Mouse (Mus musculus) adrenal gland, adult 18-20 months (tissue): ENCODE data around the gene Trim26. TPM values are rescaled to one million over a fixed set of nuclear protein-coding genes. Genes with fewer than 3 reads are reported as not detected.

Experiments
- DNase-seq, 2 experiments: peaks; one replicate each; pipeline ENCODE4 v3.0.0; 2021 to 2022; ENCODE audit warnings: low spot score in 2 of 2
- total RNA-seq, 2 experiments: library from RNA; stranded (reverse); gene quantifications; 1 replicate in 1 of 2; 2 replicates in 1 of 2; pipeline ENCODE4 v1.2.3; 2021

The Trim26 gene
- total RNA-seq, 2 experiments from 2014 or later = 45.1 to 49.8 TPM

- DNase-seq = no peak
These were observed 60.7 kb downstream of the Trim26 start, which contains the start of gene Trim31 for GRCm38 (mm10) chr17:36897552-36898205. Trim31 (plus strand) TSS chr17:36898118.

- no peak for DNase-seq
These were observed 62.4 kb downstream of the Trim26 start for GRCm38 (mm10) chr17:36899376-36899775.

- no peak for DNase-seq
These were observed 63.1 kb downstream of the Trim26 start for GRCm38 (mm10) chr17:36900001-36900400.

GRCm38 (mm10) chr17:36900691-36901090 lies 63.8 kb downstream of the Trim26 start:
- no peak for DNase-seq

GRCm38 (mm10) chr17:36903651-36904050 lies 66.7 kb downstream of the Trim26 start:
- DNase-seq = no peak

GRCm38 (mm10) chr17:36908235-36908634 lies 71.3 kb downstream of the Trim26 start:
- no peak for DNase-seq

Other genes with a start within 250 kb of the Trim26 start
- under 1 TPM in 1 of 2 experiments, not detected in 1; 0.54 TPM for gene H2-M9, start 194.5 kb upstream of the Trim26 start, total RNA-seq
- not detected for gene H2-M1, start 164.9 kb upstream of the Trim26 start, total RNA-seq
- gene H2-M10.5, start 64.2 kb upstream of the Trim26 start, total RNA-seq = not detected
- not detected for gene H2-M10.6, start 25.0 kb upstream of the Trim26 start, total RNA-seq
- not detected for gene Trim15, start 30.1 kb downstream of the Trim26 start, total RNA-seq
- under 1 TPM in 1 of 2 experiments, not detected in 1; 0.22 TPM for gene Trim10, start 32.4 kb downstream of the Trim26 start, total RNA-seq
- under 1 TPM; 0.26 to 0.53 TPM for gene Trim40, start 53.0 kb downstream of the Trim26 start, total RNA-seq
- gene Trim31, start 61.0 kb downstream of the Trim26 start, total RNA-seq = not detected
- gene Rnf39, start 105.8 kb downstream of the Trim26 start, total RNA-seq = under 1 TPM; 0.61 to 0.86 TPM
- 100 to 1,000 TPM in 1 of 2 experiments, 10 to 100 TPM in 1; 84.2 to 100 TPM for gene Ppp1r11, start 114.6 kb downstream of the Trim26 start, total RNA-seq
- gene Znrd1, start 121.4 kb downstream of the Trim26 start, total RNA-seq = 10 to 100 TPM; 45.3 to 50.7 TPM
- gene Znrd1as, start 121.5 kb downstream of the Trim26 start, total RNA-seq = 10 to 100 TPM; 12.4 to 13.3 TPM
- not detected for gene 2410137M14Rik, start 144.1 kb downstream of the Trim26 start, total RNA-seq
- gene H2-M5, start 152.4 kb downstream of the Trim26 start, total RNA-seq = not detected
- gene Zfp57, start 164.0 kb downstream of the Trim26 start, total RNA-seq = 1 to 10 TPM; 2.5 to 3.5 TPM
- gene Mog, start 186.3 kb downstream of the Trim26 start, total RNA-seq = not detected
- gene Gabbr1, start 208.8 kb downstream of the Trim26 start, total RNA-seq = 10 to 100 TPM; 23.3 to 28.6 TPM